Mouse (Mus musculus) neural tube, embryonic 11.5 days (tissue): ENCODE measurements around the gene Wasf2. TPM values are rescaled to one million over a fixed set of nuclear protein-coding genes. Genes with fewer than 3 reads are reported as not detected.

ENCODE experiments used
- ATAC-seq: fragments of 200-750 bp; cut with Nextera tagmentation; 2 replicates; pipeline ENCODE4 v1.8.0; 2017; ENCODE audit warnings: moderate number of reproducible peaks, mild to moderate bottlenecking, moderate TSS enrichment, moderate library complexity; ENCODE audit not compliant: insufficient read depth, low FRiP score, low TSS enrichment
- DNase-seq: peaks from one replicate; pipeline ENCODE4 v3.0.0-alpha.2; 2015; ENCODE audit warnings: low spot score
- H3K27ac ChIP-seq: fragments of 300-500 bp; sonication (generic); 2 replicates; pipeline ENCODE4 v1.5.1; 2014; ENCODE audit warnings: low read depth, mild to moderate bottlenecking, low read length
- H3K27me3 ChIP-seq: fragments of 300-500 bp; sonication (generic); 2 replicates; pipeline ENCODE4 v1.6.1; 2014; ENCODE audit warnings: mild to moderate bottlenecking, low read length, mixed read lengths; ENCODE audit not compliant: control insufficient read depth, insufficient read depth
- H3K36me3 ChIP-seq: fragments of 300-500 bp; sonication (generic); 2 replicates; pipeline ENCODE4 v1.6.1; 2014; ENCODE audit warnings: mild to moderate bottlenecking, low read length, moderate library complexity, mixed read lengths; ENCODE audit not compliant: control insufficient read depth, insufficient read depth
- H3K4me1 ChIP-seq: fragments of 300-500 bp; sonication (generic); 2 replicates; pipeline ENCODE4 v1.6.1; 2014; ENCODE audit warnings: low read length, mixed read lengths; ENCODE audit not compliant: control insufficient read depth, insufficient read depth
- H3K4me2 ChIP-seq: fragments of 300-500 bp; sonication (generic); 2 replicates; pipeline ENCODE4 v1.6.1; 2014; ENCODE audit warnings: low read depth, mild to moderate bottlenecking, moderate library complexity
- H3K4me3 ChIP-seq: fragments of 300-500 bp; sonication (generic); 2 replicates; pipeline ENCODE4 v1.5.1; 2014; ENCODE audit warnings: low read depth, low read length
- H3K9ac ChIP-seq: fragments of 300-500 bp; sonication (generic); 2 replicates; pipeline ENCODE4 v1.6.1; 2014; ENCODE audit warnings: mild to moderate bottlenecking, low read length
- H3K9me3 ChIP-seq: fragments of 300-500 bp; sonication (generic); 2 replicates; pipeline ENCODE4 v1.6.1; 2016; ENCODE audit warnings: low read length; ENCODE audit not compliant: control insufficient read depth
- whole genome bisulfite sequencing: fragments of 180-500 bp; shearing (Covaris S2); extraction: QIAGEN DNeasy Blood & Tissue Kit; methylation state at CpG from one replicate; pipeline ENCODE4 v1.1.7; 2014; 5-methylcytosine and 5-hydroxymethylcytosine counted together
- polyA plus RNA-seq: library from polyadenylated mRNA; unstranded; fragments of >200 nt; fragmentation: Nextera tagmentation; extraction: Ambion mirVana; gene quantifications from 2 replicates; pipeline ENCODE4 v1.2.1, GENCODE M21; 2014

Gene Wasf2
- polyA plus RNA-seq, 1 experiment from 2014 or later = 33.0 TPM

- ATAC-seq (no peak), DNase-seq (no peak)
- H3K9ac ChIP-seq = no peak overlapping the region; the same call in 1 of the 2 replicates
- H3K27ac ChIP-seq = peak overlapping the region; percentile 42
- no peaks in the 10 kb centered on the region for H3K9me3 ChIP-seq
- H3K4me3 ChIP-seq = no peak overlapping the region; the same call in 1 of the 2 replicates
- WGBS = 35% methylated on average over 18 of the region's 18 CpGs
- no peaks in the 10 kb centered on the region for H3K36me3 ChIP-seq
- no peaks in the 10 kb centered on the region for H3K27me3 ChIP-seq
- H3K4me1 ChIP-seq = peaks cover 5% of the 10 kb centered on the region
- no peak overlapping the region for H3K4me2 ChIP-seq
Measured at GRCm38 (mm10) chr4:133117556-133118411, 12.5 kb upstream of the Wasf2 start.

GRCm38 (mm10) chr4:133118775-133119375, 11.4 kb upstream of the Wasf2 start:
- DNase-seq (no peak), ATAC-seq (no peak)
- no peak overlapping the region for H3K27ac ChIP-seq
- no peaks in the 10 kb centered on the region for H3K9me3 ChIP-seq
- no peaks in the 10 kb centered on the region for H3K36me3 ChIP-seq
- WGBS = 91% methylated on average over 6 of the region's 6 CpGs
- no peaks in the 10 kb centered on the region for H3K27me3 ChIP-seq
- no peak overlapping the region for H3K9ac ChIP-seq
- H3K4me1 ChIP-seq = peaks cover 5% of the 10 kb centered on the region
- no peak overlapping the region for H3K4me3 ChIP-seq
- H3K4me2 ChIP-seq = no peak overlapping the region

GRCm38 (mm10) chr4:133119579-133119978, 10.7 kb upstream of the Wasf2 start:
- Histone ChIP-seq H3K27ac (no peak overlapping the region), H3K36me3 (no peaks in the 10 kb centered on the region), H3K9me3 (no peaks in the 10 kb centered on the region), H3K4me3 (no peak overlapping the region), H3K9ac (no peak overlapping the region), H3K27me3 (no peaks in the 10 kb centered on the region), H3K4me1 (peaks cover 5% of the 10 kb centered on the region), H3K4me2 (no peak overlapping the region)
- ATAC-seq (no peak), DNase-seq (no peak)
- 83% methylated on average over 6 of the region's 6 CpGs for WGBS

GRCm38 (mm10) chr4:133120833-133121321, 9.4 kb upstream of the Wasf2 start:
- Histone ChIP-seq H3K4me3 (no peak overlapping the region), H3K4me2 (no peak overlapping the region), H3K4me1 (peaks cover 5% of the 10 kb centered on the region), H3K9me3 (no peaks in the 10 kb centered on the region), H3K36me3 (no peaks in the 10 kb centered on the region), H3K27me3 (no peaks in the 10 kb centered on the region), H3K27ac (no peak overlapping the region), H3K9ac (no peak overlapping the region)
- 1% methylated on average over 7 of the region's 11 CpGs for WGBS
- DNase-seq (no peak), ATAC-seq (no peak)

- WGBS = 94% methylated on average over 1 of the region's 1 CpGs
- Histone ChIP-seq H3K9ac (no peak overlapping the region), H3K9me3 (no peaks in the 10 kb centered on the region), H3K4me1 (peaks cover 5% of the 10 kb centered on the region), H3K4me2 (no peak overlapping the region), H3K4me3 (no peak overlapping the region), H3K36me3 (no peaks in the 10 kb centered on the region), H3K27me3 (no peaks in the 10 kb centered on the region), H3K27ac (no peak overlapping the region)
- ATAC-seq (no peak), DNase-seq (no peak)
Measured at GRCm38 (mm10) chr4:133121416-133121815, 8.9 kb upstream of the Wasf2 start.

GRCm38 (mm10) chr4:133121974-133122637, 8.2 kb upstream of the Wasf2 start:
- DNase-seq = no peak
- ATAC-seq = no peak
- H3K4me1 ChIP-seq = peaks cover 5% of the 10 kb centered on the region

GRCm38 (mm10) chr4:133127079-133127478, 3.2 kb upstream of the Wasf2 start:
- Histone ChIP-seq H3K9ac (no peak overlapping the region), H3K27me3 (no peaks in the 10 kb centered on the region), H3K36me3 (no peaks in the 10 kb centered on the region), H3K4me3 (no peak overlapping the region), H3K4me1 (peaks cover 16% of the 10 kb centered on the region), H3K4me2 (no peak overlapping the region), H3K9me3 (no peaks in the 10 kb centered on the region), H3K27ac (no peak overlapping the region)
- DNase-seq (no peak), ATAC-seq (no peak)
- 82% methylated on average over 3 of the region's 3 CpGs for WGBS

More at GRCm38 (mm10) chr4:133121974-133122637, 8.2 kb upstream of the Wasf2 start:
- H3K9me3 ChIP-seq = no peaks in the 10 kb centered on the region
- no peaks in the 10 kb centered on the region for H3K36me3 ChIP-seq
- 46% methylated on average over 5 of the region's 5 CpGs for WGBS
- no peak overlapping the region for H3K4me2 ChIP-seq
- H3K27me3 ChIP-seq = no peaks in the 10 kb centered on the region
- H3K27ac ChIP-seq = no peak overlapping the region
- no peak overlapping the region for H3K9ac ChIP-seq
- no peak overlapping the region for H3K4me3 ChIP-seq

- no peak overlapping the region for H3K9ac ChIP-seq
- no peak overlapping the region for H3K4me2 ChIP-seq
- no peak overlapping the region for H3K4me3 ChIP-seq
- WGBS = 81% methylated on average over 4 of the region's 4 CpGs
- H3K27ac ChIP-seq = no peak overlapping the region
- no peaks in the 10 kb centered on the region for H3K27me3 ChIP-seq
- ATAC-seq = no peak
- DNase-seq = no peak
- H3K36me3 ChIP-seq = no peaks in the 10 kb centered on the region
- no peaks in the 10 kb centered on the region for H3K9me3 ChIP-seq
- peaks cover 18% of the 10 kb centered on the region for H3K4me1 ChIP-seq
Measured at GRCm38 (mm10) chr4:133127894-133128293, 2.4 kb upstream of the Wasf2 start.
